Mouse (Mus musculus) kidney, adult 2 months (tissue): ENCODE results near the gene Pdzrn3. TPM values are rescaled to one million over a fixed set of nuclear protein-coding genes. Genes with fewer than 3 reads are reported as not detected.

ENCODE experiments used
- DNase-seq: peaks from one replicate; pipeline ENCODE4 v3.0.0; 2021
- H3K27ac ChIP-seq: fragments of 200-500 bp; 2 replicates; pipeline ENCODE4 v1.5.1; 2012; ENCODE audit warnings: low read depth, low read length, control low read depth, inconsistent platforms; ENCODE audit not compliant: insufficient read depth
- H3K27me3 ChIP-seq: fragments of 200-500 bp; replicated peaks from 2 replicates; pipeline ENCODE4 v1.6.1; 2012; ENCODE audit warnings: mild to moderate bottlenecking, moderate library complexity, low read length, inconsistent platforms; ENCODE audit not compliant: control insufficient read depth, insufficient read depth
- H3K36me3 ChIP-seq: fragments of 200-500 bp; 2 replicates; pipeline ENCODE4 v1.6.1; 2012; ENCODE audit warnings: mild to moderate bottlenecking, moderate library complexity, low read length, inconsistent platforms; ENCODE audit not compliant: control insufficient read depth, insufficient read depth
- H3K4me1 ChIP-seq: fragments of 200-500 bp; 2 replicates; pipeline ENCODE4 v1.6.1; 2011; ENCODE audit warnings: low read length; ENCODE audit not compliant: control insufficient read depth, insufficient read depth
- H3K4me3 ChIP-seq: fragments of 200-500 bp; 2 replicates; pipeline ENCODE4 v1.5.1; 2011; ENCODE audit warnings: mild to moderate bottlenecking, low read depth, low read length, control low read depth; ENCODE audit not compliant: insufficient read depth
- CTCF ChIP-seq: fragments of 200-500 bp; conservative IDR thresholded peaks from 2 replicates; pipeline ENCODE4 v1.5.1; 2011; ENCODE audit warnings: low read depth, mild to moderate bottlenecking, control low read depth, low read length, moderate library complexity, mixed read lengths; ENCODE audit not compliant: insufficient read depth, insufficient read length
- POLR2A ChIP-seq: fragments of 200-500 bp; IDR thresholded peaks from one replicate; pipeline ENCODE4 v1.6.1; 2011; ENCODE audit warnings: low read depth, low read length, control low read depth
- WGBS: fragments of 180-500 bp; shearing (Covaris S2); methylation state at CpG from one replicate; pipeline ENCODE4 v1.1.7; 2018; 5-methylcytosine and 5-hydroxymethylcytosine counted together
- polyA plus RNA-seq: library from polyadenylated mRNA; depleted of rRNA; stranded (reverse); fragments of >200 nt; gene quantifications from 2 replicates; pipeline ENCODE4 v1.2.3, GENCODE M21; 2012

The Pdzrn3 gene
- polyA plus RNA-seq, 1 experiment = 11.9 TPM

- Histone ChIP-seq H3K4me1 (peaks cover 54% of the 10 kb centered on the region), H3K27ac (peak overlapping the region; percentile 49; the same call in 1 of the 2 replicates), H3K36me3 (no peaks in the 10 kb centered on the region), H3K27me3 (no peaks in the 10 kb centered on the region), H3K4me3 (no peak overlapping the region)
- 73% methylated on average over 5 of the region's 5 CpGs for WGBS
- TF ChIP-seq CTCF (no peak), POLR2A (no peak)
- DNase-seq = no peak
These were observed 50.0 kb downstream of the Pdzrn3 start for GRCm38 (mm10) chr6:101327741-101328140.

- peak overlapping the region; percentile 100 for H3K27ac ChIP-seq
- peaks cover 53% of the 10 kb centered on the region for H3K4me1 ChIP-seq
- TF ChIP-seq POLR2A (no peak), CTCF (no peak)
- DNase-seq = peak; percentile 85
- 59% methylated on average over 3 of the region's 3 CpGs for WGBS
- no peaks in the 10 kb centered on the region for H3K36me3 ChIP-seq
- H3K27me3 ChIP-seq = no peaks in the 10 kb centered on the region
- H3K4me3 ChIP-seq = no peak overlapping the region
These were observed 50.5 kb downstream of the Pdzrn3 start for GRCm38 (mm10) chr6:101327196-101327595.

- DNase-seq = peak; percentile 82
- Histone ChIP-seq H3K27ac (peak overlapping the region; percentile 100), H3K27me3 (no peaks in the 10 kb centered on the region), H3K36me3 (no peaks in the 10 kb centered on the region), H3K4me1 (peaks cover 41% of the 10 kb centered on the region), H3K4me3 (no peak overlapping the region)
- 68% methylated on average over 3 of the region's 3 CpGs for WGBS
- no peak for TF ChIP-seq POLR2A
- TF ChIP-seq CTCF = no peak
These were observed 51.7 kb downstream of the Pdzrn3 start for GRCm38 (mm10) chr6:101325842-101326639.

- WGBS = 93% methylated on average over 3 of the region's 3 CpGs
- Histone ChIP-seq H3K27ac (no peak overlapping the region), H3K27me3 (no peaks in the 10 kb centered on the region), H3K4me1 (peaks cover 19% of the 10 kb centered on the region), H3K36me3 (no peaks in the 10 kb centered on the region), H3K4me3 (no peak overlapping the region)
- TF ChIP-seq CTCF (no peak), POLR2A (no peak)
- no peak for DNase-seq
These were observed 55.1 kb downstream of the Pdzrn3 start for GRCm38 (mm10) chr6:101322580-101322979.

- 83% methylated on average over 3 of the region's 3 CpGs for WGBS
- DNase-seq = no peak
- TF ChIP-seq CTCF (no peak), POLR2A (no peak)
- no peak overlapping the region for H3K27ac ChIP-seq
- H3K4me3 ChIP-seq = no peak overlapping the region
- H3K36me3 ChIP-seq = no peaks in the 10 kb centered on the region
- H3K27me3 ChIP-seq = no peaks in the 10 kb centered on the region
- H3K4me1 ChIP-seq = peaks cover 6% of the 10 kb centered on the region; the same call in 1 of the 2 replicates
These were observed 57.3 kb downstream of the Pdzrn3 start for GRCm38 (mm10) chr6:101320386-101320785.

GRCm38 (mm10) chr6:101319374-101319967, 58.2 kb downstream of the Pdzrn3 start:
- Histone ChIP-seq H3K4me3 (no peak overlapping the region), H3K36me3 (no peaks in the 10 kb centered on the region), H3K4me1 (peaks cover 3% of the 10 kb centered on the region; the same call in 1 of the 2 replicates), H3K27ac (no peak overlapping the region), H3K27me3 (no peaks in the 10 kb centered on the region)
- DNase-seq = no peak
- TF ChIP-seq CTCF (no peak), POLR2A (no peak)
- WGBS = 75% methylated on average over 7 of the region's 7 CpGs

- Histone ChIP-seq H3K27me3 (no peaks in the 10 kb centered on the region), H3K4me1 (peaks cover 3% of the 10 kb centered on the region; the same call in 1 of the 2 replicates), H3K4me3 (no peak overlapping the region), H3K27ac (no peak overlapping the region), H3K36me3 (no peaks in the 10 kb centered on the region)
- 49% methylated on average over 6 of the region's 6 CpGs for WGBS
- no peak for DNase-seq
- TF ChIP-seq POLR2A (no peak), CTCF (no peak)
These were observed 59.2 kb downstream of the Pdzrn3 start for GRCm38 (mm10) chr6:101318530-101318929.
